Mouse (Mus musculus): ENCODE results near the gene Iqsec1. TPM values are rescaled to one million over a fixed set of nuclear protein-coding genes. Genes with fewer than 3 reads are reported as not detected.
A peak's percentile ranks its signal among the peaks of the same experiment; 100 is the strongest.

Gene Iqsec1
- polyA plus RNA-seq, 1 experiment from 2014 or later, result 16.9 TPM

DNA sequence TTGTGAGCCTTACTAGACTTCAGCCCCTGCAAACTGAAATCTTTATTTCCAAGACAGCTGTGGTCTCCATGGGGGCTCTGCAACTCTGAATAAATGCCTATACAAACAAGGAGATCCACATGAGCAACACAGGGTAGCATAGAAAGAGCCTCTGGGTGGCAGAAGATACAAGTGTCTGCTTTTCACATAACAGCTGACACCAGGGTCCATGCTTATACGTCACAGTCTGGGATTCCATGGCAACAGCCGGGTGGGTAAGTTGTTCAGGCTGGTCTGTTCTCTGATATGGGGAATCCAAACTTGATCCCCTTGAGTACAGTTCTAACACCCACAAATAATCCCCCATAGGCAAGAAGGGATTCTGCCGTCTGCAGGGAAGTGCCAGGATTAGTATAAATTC lies 108.1 kb downstream of the Iqsec1 start:
- H3K4me3 ChIP-seq (replicated peaks), result no peak overlapping the region
- 0 out of 2 replicates have a peak, but pooled peaks have one; percentile 37 for ATAC-seq
- WGBS, result 44% methylated on average over 3 of the region's 3 CpGs

GRCm38 (mm10) chr6:90871581-90871980 lies 116.9 kb downstream of the Iqsec1 start:
- Histone ChIP-seq H3K4me2 (replicated peaks) (no peak overlapping the region), H3K27ac (no peak overlapping the region), H3K9ac (replicated peaks) (no peak overlapping the region), H3K9me3 (no peaks in the 10 kb centered on the region), H3K4me3 (replicated peaks) (no peak overlapping the region), H3K36me3 (no peaks in the 10 kb centered on the region), H3K27me3 (no peaks in the 10 kb centered on the region), H3K4me1 (replicated peaks) (no peaks in the 10 kb centered on the region)
- no peak for ATAC-seq
- 79% methylated on average over 8 of the region's 8 CpGs for WGBS

More for the DNA sequence above, 108.1 kb downstream of the Iqsec1 start:
- H3K4me2 ChIP-seq (replicated peaks), result no peak overlapping the region
- no peaks in the 10 kb centered on the region for H3K27me3 ChIP-seq
- no peak overlapping the region for H3K9ac ChIP-seq (replicated peaks)
- H3K36me3 ChIP-seq, result no peaks in the 10 kb centered on the region
- H3K9me3 ChIP-seq, result no peaks in the 10 kb centered on the region
- no peak overlapping the region for H3K27ac ChIP-seq
- H3K4me1 ChIP-seq (replicated peaks), result 0 out of 2 replicates have a peak, but pooled peaks cover 6% of the 10 kb centered on the region

DNA sequence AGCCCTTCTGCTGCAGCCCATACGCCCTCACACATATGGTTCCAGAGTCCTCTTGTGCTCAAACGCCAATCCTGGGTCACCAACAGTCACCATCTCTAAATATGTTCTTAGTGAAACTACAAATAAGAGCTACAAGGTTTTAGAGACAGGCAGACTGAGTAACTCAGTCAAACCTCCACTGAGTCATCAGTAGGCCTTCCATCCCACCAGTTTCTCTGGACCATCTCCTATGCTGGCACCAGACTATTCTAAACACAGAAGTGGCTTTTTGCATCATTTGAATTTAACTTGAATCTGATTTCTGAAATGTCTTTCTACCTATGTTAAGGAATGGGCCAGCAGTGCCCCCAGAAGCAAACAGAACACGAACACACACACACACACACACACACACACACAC lies 120.5 kb downstream of the Iqsec1 start:
- WGBS, result 69% methylated on average over 3 of the region's 3 CpGs

DNA sequence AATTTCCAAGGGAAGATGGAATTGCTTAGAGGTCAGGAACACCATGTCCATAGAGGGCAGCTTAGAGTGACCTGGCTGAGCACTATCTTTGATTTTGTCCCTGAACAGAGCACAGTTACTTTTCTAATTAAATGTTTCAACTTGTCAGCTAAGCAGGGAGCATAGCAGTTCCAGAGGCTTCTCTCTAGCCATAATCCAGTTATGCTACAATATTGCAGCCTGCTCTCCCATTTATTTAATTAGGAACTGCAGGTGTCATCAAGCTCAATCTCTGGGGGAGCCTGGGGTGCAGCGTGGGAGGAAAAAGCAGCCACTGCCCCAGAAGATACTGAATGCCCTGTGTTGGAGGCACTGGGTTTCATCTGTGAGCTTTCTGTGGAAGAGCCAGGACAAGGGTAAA lies 127.1 kb downstream of the Iqsec1 start:
- Histone ChIP-seq H3K9me3 (0 out of 2 replicates have a peak, but pooled peaks cover 3% of the 10 kb centered on the region), H3K27me3 (no peaks in the 10 kb centered on the region), H3K27ac (no peak overlapping the region), H3K4me3 (replicated peaks) (no peak overlapping the region), H3K9ac (replicated peaks) (no peak overlapping the region), H3K4me2 (replicated peaks) (no peak overlapping the region), H3K36me3 (no peaks in the 10 kb centered on the region), H3K4me1 (replicated peaks) (no peaks in the 10 kb centered on the region)
- WGBS, result 86% methylated on average over 1 of the region's 1 CpGs
- ATAC-seq, result no peak

More for the DNA sequence above, 120.5 kb downstream of the Iqsec1 start:
- no peak overlapping the region for H3K27ac ChIP-seq
- no peak overlapping the region for H3K9ac ChIP-seq (replicated peaks)
- no peak overlapping the region for H3K4me2 ChIP-seq (replicated peaks)
- no peaks in the 10 kb centered on the region for H3K9me3 ChIP-seq
- no peak overlapping the region for H3K4me3 ChIP-seq (replicated peaks)
- no peak for ATAC-seq
- no peaks in the 10 kb centered on the region for H3K4me1 ChIP-seq (replicated peaks)
- H3K36me3 ChIP-seq, result no peaks in the 10 kb centered on the region
- H3K27me3 ChIP-seq, result no peaks in the 10 kb centered on the region

- no peak for ATAC-seq
- no peak overlapping the region for H3K4me3 ChIP-seq (replicated peaks)
- H3K4me1 ChIP-seq (replicated peaks), result no peaks in the 10 kb centered on the region
- no peak overlapping the region for H3K4me2 ChIP-seq (replicated peaks)
- WGBS, result 94% methylated on average over 1 of the region's 1 CpGs
- H3K9ac ChIP-seq (replicated peaks), result no peak overlapping the region
- no peaks in the 10 kb centered on the region for H3K36me3 ChIP-seq
- H3K27me3 ChIP-seq, result no peaks in the 10 kb centered on the region
- no peak overlapping the region for H3K27ac ChIP-seq
- 0 out of 2 replicates have a peak, but pooled peaks cover 3% of the 10 kb centered on the region for H3K9me3 ChIP-seq
Measured at GRCm38 (mm10) chr6:90857844-90858243, 130.6 kb downstream of the Iqsec1 start.

- Histone ChIP-seq H3K36me3 (no peaks in the 10 kb centered on the region), H3K9ac (replicated peaks) (no peak overlapping the region), H3K4me2 (replicated peaks) (no peak overlapping the region), H3K4me1 (replicated peaks) (peaks cover 10% of the 10 kb centered on the region; the same call in 1 of the 2 replicates), H3K27me3 (no peaks in the 10 kb centered on the region), H3K27ac (no peak overlapping the region), H3K9me3 (no peaks in the 10 kb centered on the region), H3K4me3 (replicated peaks) (no peak overlapping the region)
- WGBS, result 44% methylated on average over 2 of the region's 2 CpGs
- no peak for ATAC-seq
Measured at GRCm38 (mm10) chr6:90852360-90852759, 136.1 kb downstream of the Iqsec1 start.

- H3K27ac ChIP-seq, result no peak overlapping the region
- no peak overlapping the region for H3K4me3 ChIP-seq (replicated peaks)
- ATAC-seq, result peak; percentile 66; the same call in 1 of the 2 replicates
- no peaks in the 10 kb centered on the region for H3K9me3 ChIP-seq
- H3K36me3 ChIP-seq, result no peaks in the 10 kb centered on the region
- WGBS, result 69% methylated on average over 1 of the region's 1 CpGs
- no peak overlapping the region for H3K9ac ChIP-seq (replicated peaks)
- H3K27me3 ChIP-seq, result no peaks in the 10 kb centered on the region
- H3K4me2 ChIP-seq (replicated peaks), result no peak overlapping the region
- H3K4me1 ChIP-seq (replicated peaks), result peaks cover 10% of the 10 kb centered on the region; the same call in 1 of the 2 replicates
Measured at GRCm38 (mm10) chr6:90848068-90848467, 140.4 kb downstream of the Iqsec1 start.

DNA sequence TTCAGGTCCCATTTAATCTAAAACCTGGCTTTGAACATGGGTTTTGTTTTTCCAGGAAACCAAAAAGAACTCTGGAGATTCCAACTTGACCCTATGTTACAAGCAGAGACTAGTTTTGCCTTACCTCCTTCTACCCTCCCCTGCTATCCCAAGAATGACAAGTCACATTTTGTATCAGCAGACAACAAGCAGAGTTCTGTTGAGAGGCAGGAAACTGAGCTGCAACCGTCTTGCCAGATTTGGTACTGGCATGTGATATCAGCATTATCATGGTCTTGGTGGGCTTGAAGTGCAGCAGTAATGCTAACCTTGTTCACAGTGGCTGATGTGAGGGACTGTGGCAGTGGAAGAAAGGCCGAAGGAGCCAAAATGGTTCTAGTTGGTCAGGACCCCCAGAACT lies 141.0 kb downstream of the Iqsec1 start:
- Histone ChIP-seq H3K36me3 (no peaks in the 10 kb centered on the region), H3K9ac (replicated peaks) (no peak overlapping the region), H3K4me1 (replicated peaks) (peaks cover 10% of the 10 kb centered on the region; the same call in 1 of the 2 replicates), H3K9me3 (no peaks in the 10 kb centered on the region), H3K27ac (no peak overlapping the region), H3K4me3 (replicated peaks) (no peak overlapping the region), H3K4me2 (replicated peaks) (no peak overlapping the region), H3K27me3 (no peaks in the 10 kb centered on the region)
- WGBS, result 90% methylated on average over 2 of the region's 2 CpGs
- no peak for ATAC-seq

DNA sequence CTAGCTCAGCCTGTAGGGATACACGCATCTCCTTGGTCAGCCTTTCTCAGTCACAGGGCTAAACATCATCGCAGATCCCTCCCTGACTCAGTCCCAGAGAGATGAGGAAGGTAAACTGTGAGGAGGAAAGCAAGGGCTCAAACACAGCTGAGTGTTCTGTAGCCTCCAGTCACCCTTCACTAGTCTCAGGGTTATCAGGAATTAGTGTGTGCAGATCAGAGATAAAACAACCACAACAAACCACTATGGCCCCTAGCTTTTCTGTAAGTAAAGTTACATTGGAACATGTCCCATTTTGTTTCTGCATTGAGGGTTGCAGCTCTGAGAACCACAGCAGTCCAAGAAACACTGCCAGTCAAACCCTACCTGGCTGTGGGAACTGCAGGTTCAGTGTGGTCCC lies 148.5 kb downstream of the Iqsec1 start:
- Histone ChIP-seq H3K27ac (no peak overlapping the region), H3K9ac (replicated peaks) (no peak overlapping the region), H3K4me3 (replicated peaks) (no peak overlapping the region), H3K36me3 (no peaks in the 10 kb centered on the region), H3K9me3 (no peaks in the 10 kb centered on the region), H3K4me1 (replicated peaks) (no peaks in the 10 kb centered on the region), H3K27me3 (no peaks in the 10 kb centered on the region), H3K4me2 (replicated peaks) (no peak overlapping the region)
- 98% methylated on average over 2 of the region's 2 CpGs for WGBS
- no peak for ATAC-seq

GRCm38 (mm10) chr6:90836749-90837148 lies 151.7 kb downstream of the Iqsec1 start:
- Histone ChIP-seq H3K4me2 (replicated peaks) (no peak overlapping the region), H3K36me3 (no peaks in the 10 kb centered on the region), H3K9me3 (no peaks in the 10 kb centered on the region), H3K27me3 (no peaks in the 10 kb centered on the region), H3K9ac (replicated peaks) (no peak overlapping the region), H3K27ac (no peak overlapping the region), H3K4me1 (replicated peaks) (no peaks in the 10 kb centered on the region), H3K4me3 (replicated peaks) (no peak overlapping the region)
- no peak for ATAC-seq
- 67% methylated on average over 2 of the region's 2 CpGs for WGBS

DNA sequence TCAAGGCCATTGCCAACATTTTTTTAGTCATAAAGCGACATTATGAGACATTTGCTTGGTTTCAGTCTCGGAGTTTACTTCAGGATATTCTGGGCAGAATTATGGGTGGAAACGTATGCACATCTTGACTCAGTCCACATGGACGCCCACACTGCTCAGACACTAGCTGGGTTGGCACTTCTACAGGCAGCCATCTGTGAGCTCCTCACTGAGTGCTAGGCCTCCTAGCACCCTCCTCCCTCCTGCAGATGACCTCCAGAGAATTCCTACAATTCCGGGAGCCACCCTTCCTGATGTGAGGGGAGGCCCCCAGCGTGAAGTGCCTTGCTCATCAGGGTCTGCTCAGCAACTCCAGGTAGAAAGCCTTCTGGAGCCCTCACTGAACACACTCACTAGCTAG lies 158.9 kb downstream of the Iqsec1 start:
- no peak overlapping the region for H3K4me3 ChIP-seq (replicated peaks)
- H3K27me3 ChIP-seq, result no peaks in the 10 kb centered on the region
- 85% methylated on average over 6 of the region's 6 CpGs for WGBS
- H3K4me1 ChIP-seq (replicated peaks), result no peaks in the 10 kb centered on the region
- ATAC-seq, result no peak
- no peaks in the 10 kb centered on the region for H3K36me3 ChIP-seq
- no peak overlapping the region for H3K4me2 ChIP-seq (replicated peaks)
- no peaks in the 10 kb centered on the region for H3K9me3 ChIP-seq
- no peak overlapping the region for H3K9ac ChIP-seq (replicated peaks)
- H3K27ac ChIP-seq, result no peak overlapping the region

DNA sequence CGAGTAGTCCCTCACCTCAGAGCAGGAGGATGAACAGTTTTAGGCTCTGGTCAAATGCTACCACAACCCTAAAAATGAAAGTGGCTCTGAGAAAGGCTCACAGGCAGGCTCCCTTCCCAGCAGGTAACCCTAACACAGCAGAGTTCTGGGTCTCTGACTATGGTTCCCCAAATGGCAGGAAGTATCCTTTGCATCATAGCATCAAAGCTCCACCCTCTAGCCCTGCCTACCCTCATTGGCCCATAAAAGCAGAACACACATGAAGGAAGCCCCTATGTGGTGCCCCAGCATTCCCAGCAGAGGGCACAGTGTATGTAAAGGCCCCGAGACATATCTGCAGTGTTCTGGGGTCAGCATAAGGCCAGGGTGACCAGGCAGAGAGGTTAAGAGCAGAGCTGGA lies 163.4 kb downstream of the Iqsec1 start:
- Histone ChIP-seq H3K4me1 (replicated peaks) (0 out of 2 replicates have a peak, but pooled peaks cover 3% of the 10 kb centered on the region), H3K36me3 (no peaks in the 10 kb centered on the region), H3K4me2 (replicated peaks) (no peak overlapping the region), H3K4me3 (replicated peaks) (no peak overlapping the region), H3K27ac (no peak overlapping the region), H3K9ac (replicated peaks) (no peak overlapping the region), H3K27me3 (no peaks in the 10 kb centered on the region), H3K9me3 (no peaks in the 10 kb centered on the region)
- WGBS, result 66% methylated on average over 2 of the region's 2 CpGs
- no peak for ATAC-seq

DNA sequence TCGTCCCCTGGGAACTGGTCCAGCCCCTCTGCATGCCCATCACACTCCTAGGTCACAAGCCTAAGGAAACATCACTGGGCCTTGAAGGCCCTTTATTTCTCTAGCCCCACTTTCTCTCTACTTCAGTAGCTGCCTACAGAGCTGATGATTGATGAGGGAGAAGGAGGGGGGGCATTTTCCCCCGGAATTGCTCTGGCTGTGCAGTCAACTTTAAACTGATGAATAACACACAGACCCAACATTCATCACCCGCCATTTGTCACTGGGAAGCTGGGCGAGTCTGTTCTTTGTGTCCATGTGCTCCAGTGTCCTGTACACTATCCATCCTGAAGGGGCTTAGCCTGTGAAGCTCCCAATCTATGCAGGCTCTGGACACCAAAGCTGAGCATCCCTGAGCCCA lies 165.2 kb downstream of the Iqsec1 start:
- 0 out of 2 replicates have a peak, but pooled peaks cover 3% of the 10 kb centered on the region for H3K4me1 ChIP-seq (replicated peaks)
- ATAC-seq, result no peak

More for the DNA sequence above, 165.2 kb downstream of the Iqsec1 start:
- H3K36me3 ChIP-seq, result no peaks in the 10 kb centered on the region
- no peak overlapping the region for H3K27ac ChIP-seq
- H3K4me2 ChIP-seq (replicated peaks), result no peak overlapping the region
- no peak overlapping the region for H3K4me3 ChIP-seq (replicated peaks)
- H3K27me3 ChIP-seq, result no peaks in the 10 kb centered on the region
- no peaks in the 10 kb centered on the region for H3K9me3 ChIP-seq
- H3K9ac ChIP-seq (replicated peaks), result no peak overlapping the region
- 58% methylated on average over 4 of the region's 4 CpGs for WGBS

Data from midbrain, embryonic 13.5 days (tissue).